Mouse (Mus musculus): Measurements from ENCODE around the gene Gm20835. TPM values are rescaled to one million over a fixed set of nuclear protein-coding genes. Genes with fewer than 3 reads are reported as not detected.

Gm20835 gene
- polyA plus RNA-seq (2014; fragmentation: Illumina TruSeq; extraction: RNeasy Lipid Tissue Mini Kit (QIAGEN cat#74804); ENCODE audit: low replicate concordance): not detected

GRCm38 (mm10) chrY:36735190-36735589, at the start of gene Gm20835:
Gm20835 (minus strand) TSS chrY:36735290.

